9 mouse cellular contexts compared by ENCODE assay signal in genomic region chr14:60559826-60560529, GRCm38 (mm10).
DNase-seq lines count a peak whose midpoint lies in the region; ATAC-seq and TF ChIP-seq lines count a peak whose summit lies in the region.
"Had no signal": no experiment of that assay in that cellular context is flagged by ENCODE, and none has a peak within 500 bp of the region (broad histone marks: within the 10 kb centered on the region; RNA-seq: fewer than 3 reads in every experiment).

No protein-coding gene starts in this region.

- no peak for DNase-seq in midbrain, postnatal 0 days (ENCODE audit: low spot score)
- DNase-seq in adrenal gland, postnatal 25 days = peak; percentile 30
- peak; percentile 30 for DNase-seq in forebrain, embryonic 14.5 days (ENCODE audit: low spot score)
- peak; percentile 38 for DNase-seq in mesoderm, embryonic 11.5 days (ENCODE audit: low read depth, low spot score)
- DNase-seq in layer of hippocampus, postnatal 36 days = no peak
- no peak for DNase-seq in layer of hippocampus, adult 18-20 months (ENCODE audit: low spot score in 2 of 2)

- 81% methylated on average over 13 of the region's 13 CpGs for WGBS in midbrain, postnatal 0 days
- 80% methylated on average over 13 of the region's 13 CpGs for WGBS in midbrain, embryonic 13.5 days
- 81% methylated on average over 13 of the region's 13 CpGs for WGBS in forebrain, embryonic 14.5 days

- no peaks in the 10 kb centered on the region for H3K36me3 ChIP-seq in midbrain, postnatal 0 days (ENCODE audit: insufficient read depth, low read length)
- H3K36me3 ChIP-seq in midbrain, embryonic 13.5 days = no peaks in the 10 kb centered on the region
- no peaks in the 10 kb centered on the region for H3K36me3 ChIP-seq in forebrain, embryonic 14.5 days (ENCODE audit: control insufficient read depth, insufficient read depth, low read length)
- H3K36me3 ChIP-seq: heart, embryonic 15.5 days; midbrain, embryonic 12.5 days had no signal

- no peak overlapping the region for H3K9ac ChIP-seq in midbrain, postnatal 0 days (replicated peaks; ENCODE audit: low read length, poor library complexity, severe bottlenecking)
- no peak overlapping the region for H3K9ac ChIP-seq in midbrain, embryonic 13.5 days (replicated peaks)
- H3K9ac ChIP-seq in forebrain, embryonic 14.5 days (ENCODE audit: low read length) = no peak overlapping the region
- H3K9ac ChIP-seq: heart, embryonic 15.5 days; midbrain, embryonic 12.5 days had no signal

- no peaks in the 10 kb centered on the region for H3K9me3 ChIP-seq in midbrain, postnatal 0 days (ENCODE audit: low read length)
- no peaks in the 10 kb centered on the region; the same call in 1 of the 2 replicates for H3K9me3 ChIP-seq in midbrain, embryonic 13.5 days
- no peaks in the 10 kb centered on the region for H3K9me3 ChIP-seq in forebrain, embryonic 14.5 days (replicated peaks; ENCODE audit: control insufficient read depth, low read length)
- H3K9me3 ChIP-seq: heart, embryonic 15.5 days; midbrain, embryonic 12.5 days had no signal

- no peak for ATAC-seq in midbrain, postnatal 0 days (ENCODE audit: low FRiP score)
- no peak for ATAC-seq in midbrain, embryonic 13.5 days
- no peak for ATAC-seq in forebrain, embryonic 14.5 days

- H3K4me2 ChIP-seq in midbrain, postnatal 0 days (ENCODE audit: low read depth, low read length, poor library complexity, severe bottlenecking) = no peak overlapping the region
- H3K4me2 ChIP-seq in midbrain, embryonic 13.5 days (replicated peaks) = no peak overlapping the region
- no peak overlapping the region for H3K4me2 ChIP-seq in forebrain, embryonic 14.5 days (ENCODE audit: low read length)
- H3K4me2 ChIP-seq: heart, embryonic 15.5 days; midbrain, embryonic 12.5 days had no signal

- H3K4me3 ChIP-seq in midbrain, postnatal 0 days (ENCODE audit: low read depth, low read length) = no peak overlapping the region
- no peak overlapping the region for H3K4me3 ChIP-seq in midbrain, embryonic 13.5 days (replicated peaks)
- no peak overlapping the region for H3K4me3 ChIP-seq in forebrain, embryonic 14.5 days (ENCODE audit: low read depth, low read length)
- H3K4me3 ChIP-seq: heart, embryonic 15.5 days; midbrain, embryonic 12.5 days had no signal

- H3K27me3 ChIP-seq in midbrain, postnatal 0 days (ENCODE audit: insufficient read depth, low read length) = no peaks in the 10 kb centered on the region
- H3K27me3 ChIP-seq in midbrain, embryonic 13.5 days = no peaks in the 10 kb centered on the region
- H3K27me3 ChIP-seq in forebrain, embryonic 14.5 days (replicated peaks; ENCODE audit: control insufficient read depth, insufficient read depth, low read length) = no peaks in the 10 kb centered on the region
- H3K27me3 ChIP-seq: heart, embryonic 15.5 days; midbrain, embryonic 12.5 days had no signal

- TF ChIP-seq CTCF in midbrain, postnatal 0 days (IDR thresholded peaks at IDR 0.05) = peak; percentile 46

- no peaks in the 10 kb centered on the region for H3K4me1 ChIP-seq in midbrain, postnatal 0 days (ENCODE audit: insufficient read depth, low read length)
- H3K4me1 ChIP-seq in midbrain, embryonic 13.5 days (replicated peaks) = peaks cover 15% of the 10 kb centered on the region
- H3K4me1 ChIP-seq in forebrain, embryonic 14.5 days (ENCODE audit: control insufficient read depth, insufficient read depth, low read length) = peaks cover 7% of the 10 kb centered on the region; the same call in 1 of the 2 replicates
- H3K4me1 ChIP-seq: heart, embryonic 15.5 days had no signal

- H3K27ac ChIP-seq in midbrain, postnatal 0 days (ENCODE audit: low read depth, low read length) = no peak overlapping the region
- H3K27ac ChIP-seq in midbrain, embryonic 13.5 days = no peak overlapping the region
- H3K27ac ChIP-seq in forebrain, embryonic 14.5 days (ENCODE audit: low read depth, low read length) = no peak overlapping the region
- H3K27ac ChIP-seq: heart, embryonic 15.5 days; midbrain, embryonic 12.5 days had no signal

Comparison
In these comparisons a context has a peak if more than half of its experiments do, and no peak if none do; other contexts are left out.
1. DNase-seq: peak in adrenal gland, postnatal 25 days (single experiment), forebrain, embryonic 14.5 days (single experiment) and mesoderm, embryonic 11.5 days (single experiment); none in midbrain, postnatal 0 days (single experiment), layer of hippocampus, postnatal 36 days (0 of 2) and layer of hippocampus, adult 18-20 months (0 of 2).